Mouse (Mus musculus) MEL (cell line): Measurements from ENCODE around the gene H2-M3. TPM values are rescaled to one million over a fixed set of nuclear protein-coding genes. Genes with fewer than 3 reads are reported as not detected.

ENCODE experiments used
- DNase-seq: peaks from one replicate; pipeline ENCODE4 v3.0.0; 2011; ENCODE audit warnings: low read depth, low spot score
- H3K27ac ChIP-seq: 2 replicates; pipeline ENCODE4 v1.5.1; 2012; ENCODE audit warnings: low read depth, mild to moderate bottlenecking, control low read depth, low read length, moderate library complexity; ENCODE audit not compliant: control insufficient read depth
- H3K27me3 ChIP-seq, 2 experiments: fragments of 150-350 bp in 1 of 2; sonication (generic) in 1 of 2; 2 replicates each; pipeline ENCODE4 v1.6.1; 2012; ENCODE audit warnings: low read length in 2 of 2, mild to moderate bottlenecking in 2 of 2, improper control_type of control experiment in 1 of 2, moderate library complexity in 1 of 2; ENCODE audit not compliant: insufficient read depth in 2 of 2, control insufficient read depth in 1 of 2
- H3K36me3 ChIP-seq, 2 experiments: 2 replicates each; pipeline ENCODE4 v1.6.1; 2012 to 2014; ENCODE audit warnings: low read length in 2 of 2, improper control_type of control experiment in 1 of 2, inconsistent platforms in 1 of 2, mild to moderate bottlenecking in 1 of 2; ENCODE audit not compliant: insufficient read depth in 2 of 2, control insufficient read depth in 1 of 2
- H3K4me1 ChIP-seq, 2 experiments: fragments of 150-350 bp in 1 of 2; sonication (generic) in 1 of 2; 2 replicates each; pipeline ENCODE4 v1.6.1; 2012; ENCODE audit warnings: low read length in 2 of 2, improper control_type of control experiment in 1 of 2, mild to moderate bottlenecking in 1 of 2; ENCODE audit not compliant: insufficient read depth in 2 of 2, control insufficient read depth in 1 of 2
- H3K4me3 ChIP-seq, 2 experiments: fragments of 150-350 bp in 1 of 2; sonication (generic) in 1 of 2; 2 replicates each; pipeline ENCODE4 v1.5.1; 2012; ENCODE audit warnings: low read depth in 2 of 2, low read length in 2 of 2, mild to moderate bottlenecking in 2 of 2, moderate library complexity in 2 of 2, control low read depth in 1 of 2, improper control_type of control experiment in 1 of 2; ENCODE audit not compliant: control insufficient read depth in 1 of 2, insufficient read depth in 1 of 2
- H3K79me2 ChIP-seq: 2 replicates; pipeline ENCODE4 v1.6.1; 2012; ENCODE audit warnings: mild to moderate bottlenecking, low read length, moderate library complexity; ENCODE audit not compliant: control insufficient read depth, poor library complexity, insufficient read depth
- H3K9ac ChIP-seq: 2 replicates; pipeline ENCODE4 v1.6.1; 2012; ENCODE audit warnings: low read depth, mild to moderate bottlenecking, control low read depth, low read length, moderate library complexity; ENCODE audit not compliant: control insufficient read depth, poor library complexity, severe bottlenecking
- H3K9me3 ChIP-seq: fragments of 150-350 bp; sonication (generic); replicated peaks from 2 replicates; pipeline ENCODE4 v1.6.1; 2012; ENCODE audit warnings: mild to moderate bottlenecking, low read length, improper control_type of control experiment, moderate library complexity; ENCODE audit not compliant: insufficient read depth
- BHLHE40 ChIP-seq: IDR thresholded peaks from 2 replicates; pipeline ENCODE4 v1.6.1; 2012; ENCODE audit warnings: low read depth, mild to moderate bottlenecking, inconsistent platforms, low read length, improper control_type of control experiment, borderline replicate concordance
- CHD1 ChIP-seq: IDR thresholded peaks from 2 replicates; pipeline ENCODE4 v1.6.1; 2012; ENCODE audit warnings: low read depth, mild to moderate bottlenecking, inconsistent platforms, low read length, improper control_type of control experiment
- CTCF ChIP-seq, 3 experiments: IDR thresholded peaks in 2 of 3; conservative IDR thresholded peaks in 1 of 3; 2 replicates each; pipeline ENCODE4 v1.5.1; 2011 to 2012; ENCODE audit warnings: low read length in 3 of 3, low read depth in 2 of 3, mild to moderate bottlenecking in 2 of 3, improper control_type of control experiment in 1 of 3, inconsistent platforms in 1 of 3, mixed read lengths in 1 of 3, moderate library complexity in 1 of 3; ENCODE audit not compliant: control insufficient read depth in 1 of 3, insufficient read depth in 1 of 3, poor library complexity in 1 of 3, severe bottlenecking in 1 of 3
- EP300 ChIP-seq, 2 experiments: IDR thresholded peaks; 2 replicates each; pipeline ENCODE4 v1.6.1; 2011; ENCODE audit warnings: improper control_type of control experiment in 2 of 2, low read length in 2 of 2, low read depth in 1 of 2, mild to moderate bottlenecking in 1 of 2
- ETS1 ChIP-seq: IDR thresholded peaks from 2 replicates; pipeline ENCODE4 v1.6.1; 2012; ENCODE audit warnings: low read depth, mild to moderate bottlenecking, inconsistent platforms, low read length, improper control_type of control experiment, moderate library complexity
- GATA1 ChIP-seq: IDR thresholded peaks from 2 replicates; pipeline ENCODE4 v1.6.1; 2011; ENCODE audit warnings: low read depth, low read length, improper control_type of control experiment
- HCFC1 ChIP-seq: IDR thresholded peaks from 2 replicates; pipeline ENCODE4 v1.6.1; 2012; ENCODE audit warnings: low read depth, mild to moderate bottlenecking, inconsistent platforms, low read length, improper control_type of control experiment, moderate library complexity
- JUND ChIP-seq: IDR thresholded peaks from 2 replicates; pipeline ENCODE4 v1.6.1; 2011; ENCODE audit warnings: low read depth, mild to moderate bottlenecking, improper control_type of control experiment, low read length
- MAX ChIP-seq: IDR thresholded peaks from 2 replicates; pipeline ENCODE4 v1.6.1; 2011; ENCODE audit warnings: low read length, improper control_type of control experiment
- MYB ChIP-seq: IDR thresholded peaks from 2 replicates; pipeline ENCODE4 v1.6.1; 2011; ENCODE audit warnings: mild to moderate bottlenecking, low read depth, low read length, improper control_type of control experiment
- POLR2AphosphoS2 ChIP-seq: IDR thresholded peaks from 2 replicates; pipeline ENCODE4 v1.6.1; 2011; ENCODE audit warnings: low read length, improper control_type of control experiment
- RAD21 ChIP-seq: IDR thresholded peaks from 2 replicates; pipeline ENCODE4 v1.6.1; 2011; ENCODE audit warnings: mild to moderate bottlenecking, low read depth, low read length, improper control_type of control experiment
- TAL1 ChIP-seq: IDR thresholded peaks from 2 replicates; pipeline ENCODE4 v1.6.1; 2012; ENCODE audit warnings: mild to moderate bottlenecking, inconsistent platforms, low read length, moderate library complexity, mixed read lengths
- TCF12 ChIP-seq: IDR thresholded peaks from 2 replicates; pipeline ENCODE4 v1.6.1; 2014; ENCODE audit warnings: low read depth, mild to moderate bottlenecking, inconsistent platforms, low read length, improper control_type of control experiment, moderate library complexity
- ZC3H11A ChIP-seq: IDR thresholded peaks from 2 replicates; pipeline ENCODE4 v1.6.1; 2012; ENCODE audit warnings: low read depth, mild to moderate bottlenecking, inconsistent platforms, low read length, improper control_type of control experiment
- ZKSCAN1 ChIP-seq: IDR thresholded peaks from 2 replicates; pipeline ENCODE4 v1.6.1; 2012; ENCODE audit warnings: low read depth, mild to moderate bottlenecking, inconsistent platforms, low read length, improper control_type of control experiment, moderate library complexity
- ZMIZ1 ChIP-seq: IDR thresholded peaks from 2 replicates; pipeline ENCODE4 v1.6.1; 2012; ENCODE audit warnings: low read depth, mild to moderate bottlenecking, inconsistent platforms, low read length, improper control_type of control experiment, moderate library complexity
- ZNF384 ChIP-seq: IDR thresholded peaks from 2 replicates; pipeline ENCODE4 v1.6.1; 2012; ENCODE audit warnings: low read depth, mild to moderate bottlenecking, inconsistent platforms, low read length, improper control_type of control experiment
- polyA plus RNA-seq, 2 experiments: library from polyadenylated mRNA; stranded (reverse) in 1 of 2; unstranded in 1 of 2; fragments of >175 nt in 1 of 2; fragments of >200 nt in 1 of 2; gene quantifications; 2 replicates each; pipeline versions ENCODE4 v1.2.1 to v1.2.4; 2012; ENCODE audit warnings: low replicate concordance in 2 of 2, low read depth in 1 of 2; ENCODE audit not compliant: insufficient read length in 2 of 2, insufficient read depth in 1 of 2, missing spikeins in 1 of 2
- total RNA-seq: library from RNA; depleted of rRNA; stranded (reverse); fragments of 300-350 nt; gene quantifications from 2 replicates; pipeline ENCODE4 v1.2.3, GENCODE M21; 2012

The H2-M3 gene
- total and polyA plus RNA-seq, 3 experiments = 1.1 to 4.7 TPM; not detected in 1

- no peak for DNase-seq
- Histone ChIP-seq H3K27me3 (no peaks in the 10 kb centered on the region), H3K27ac (no peak overlapping the region), H3K9ac (no peak overlapping the region), H3K79me2 (no peaks in the 10 kb centered on the region)
- TF ChIP-seq TAL1 (no peak), ETS1 (no peak), MYB (no peak), ZC3H11A (no peak), CTCF (IDR thresholded peaks at IDR 0.05 in 2 of 3, conservative IDR thresholded peaks at IDR 0.05 in 1 of 3; ENCODE audit: control insufficient read depth in 1 of 3, insufficient read depth in 1 of 3, low read depth in 2 of 3, low read length in 3 of 3, poor library complexity in 1 of 3, severe bottlenecking in 1 of 3) (no peak), CHD1 (no peak), ZNF384 (no peak), TCF12 (no peak), POLR2AphosphoS2 (no peak)
- TF ChIP-seq, all 39 proteins: peak for 0
- Histone ChIP-seq H3K4me3 (no peak overlapping the region), H3K4me1 (peaks cover 0 to 2% of the 10 kb centered on the region in 2 experiments; a peak in 1 of 4 replicates), H3K9me3 (no peaks in the 10 kb centered on the region), H3K36me3 (no peaks in the 10 kb centered on the region)
These were observed 10.3 kb downstream of the H2-M3 start for GRCm38 (mm10) chr17:37280331-37280730.

- no peaks in the 10 kb centered on the region for H3K9me3 ChIP-seq
- H3K4me1 ChIP-seq = no peaks in the 10 kb centered on the region
- H3K79me2 ChIP-seq = no peaks in the 10 kb centered on the region
- H3K27me3 ChIP-seq = no peaks in the 10 kb centered on the region
- no peak for DNase-seq
- H3K9ac ChIP-seq = no peak within 1 kb of the TSS
- TF ChIP-seq MAX = no peak
- H3K36me3 ChIP-seq = no peaks in the 10 kb centered on the region
- H3K4me3 ChIP-seq = no peak within 1 kb of the TSS
- no peak within 1 kb of the TSS for H3K27ac ChIP-seq
These were observed 13.3 kb downstream of the H2-M3 start, which contains the start of gene Olfr99 for GRCm38 (mm10) chr17:37283360-37283759. Olfr99 (minus strand) TSS chr17:37283460.

GRCm38 (mm10) chr17:37304213-37304612 lies 34.2 kb downstream of the H2-M3 start, which contains the start of gene Olfr101:
Olfr101 (minus strand) TSS chr17:37304313.
- no peak within 1 kb of the TSS for H3K4me3 ChIP-seq
- no peaks in the 10 kb centered on the region for H3K79me2 ChIP-seq
- H3K27ac ChIP-seq = no peak within 1 kb of the TSS
- no peaks in the 10 kb centered on the region for H3K4me1 ChIP-seq
- no peak within 1 kb of the TSS for H3K9ac ChIP-seq
- DNase-seq = no peak
- H3K9me3 ChIP-seq = no peaks in the 10 kb centered on the region
- H3K27me3 ChIP-seq = no peaks in the 10 kb centered on the region
- TF ChIP-seq ZKSCAN1 (no peak), BHLHE40 (no peak), EP300 (IDR thresholded peaks at IDR 0.05; ENCODE audit: low read depth in 1 of 2, low read length in 2 of 2) (no peak), JUND (no peak), HCFC1 (no peak), GATA1 (no peak), ZMIZ1 (no peak), RAD21 (no peak)
- H3K36me3 ChIP-seq = no peaks in the 10 kb centered on the region
